Mouse (Mus musculus) kidney, adult 18-20 months (tissue): Measurements from ENCODE around the gene Scly.

Source experiments
- DNase-seq: peaks from one replicate; pipeline ENCODE4 v3.0.0; 2021

Gene Scly

GRCm38 (mm10) chr1:91365816-91366214 lies 67.7 kb downstream of the Scly start:
- no peak for DNase-seq

GRCm38 (mm10) chr1:91366215-91367108 lies 68.3 kb downstream of the Scly start, which contains the start of gene Erfe:
Erfe (plus strand) TSS chr1:91366430.
- peak; percentile 69 for DNase-seq

- no peak for DNase-seq
Observed at GRCm38 (mm10) chr1:91367295-91367694, 69.2 kb downstream of the Scly start.

GRCm38 (mm10) chr1:91369408-91369807 lies 71.3 kb downstream of the Scly start:
- peak; percentile 10 for DNase-seq

- DNase-seq: no peak
Observed at GRCm38 (mm10) chr1:91370055-91370454, 71.9 kb downstream of the Scly start.
